Mouse (Mus musculus) lung, postnatal 25 days (tissue): ENCODE measurements around the gene Clec4b2.
"Not testable (repeated sequence)": the region's sequence is repeated elsewhere in the genome, so short reads cannot be mapped to it uniquely, and the experiment has no call there.

Experiments used
- DNase-seq: peaks from one replicate; pipeline ENCODE4 v3.0.0; 2022; ENCODE audit warnings: low spot score

The Clec4b2 gene

GRCm38 (mm10) chr6:123172593-123172992 is at the start of gene Clec4b2:
Gene Clec4b2, plus strand, starts transcription at chr6:123172893.
- DNase-seq: no peak

GRCm38 (mm10) chr6:123123195-123123594 is 49.5 kb upstream of the Clec4b2 start:
- peak; percentile 14 for DNase-seq

- DNase-seq: no peak
Measured at GRCm38 (mm10) chr6:123127173-123127572, 45.5 kb upstream of the Clec4b2 start.

GRCm38 (mm10) chr6:123137766-123138526 is 34.7 kb upstream of the Clec4b2 start:
- DNase-seq: not testable (repeated sequence)

- peak; percentile 5 for DNase-seq
Measured at GRCm38 (mm10) chr6:123170106-123170505, 2.6 kb upstream of the Clec4b2 start.

GRCm38 (mm10) chr6:123171040-123171439 is 1.7 kb upstream of the Clec4b2 start:
- DNase-seq: peak; percentile 13

- DNase-seq: peak; percentile 7
Measured at GRCm38 (mm10) chr6:123175549-123175948, 2.9 kb downstream of the Clec4b2 start.

GRCm38 (mm10) chr6:123184862-123185261 is 12.2 kb downstream of the Clec4b2 start:
- peak; percentile 27 for DNase-seq

GRCm38 (mm10) chr6:123207187-123208076 is 34.7 kb downstream of the Clec4b2 start:
- no peak for DNase-seq

- not testable (repeated sequence) for DNase-seq
Measured at GRCm38 (mm10) chr6:123208077-123208439, 35.4 kb downstream of the Clec4b2 start.

- DNase-seq: no peak
Measured at GRCm38 (mm10) chr6:123211726-123212125, 39.0 kb downstream of the Clec4b2 start.

- DNase-seq: peak; percentile 9
Measured at GRCm38 (mm10) chr6:123227519-123228166, 55.0 kb downstream of the Clec4b2 start.

GRCm38 (mm10) chr6:123229644-123230043 is 57.0 kb downstream of the Clec4b2 start, which contains the start of gene Clec4n:
Gene Clec4n, plus strand, starts transcription at chr6:123229843.
- peak; percentile 28 for DNase-seq

GRCm38 (mm10) chr6:123231149-123231548 is 58.5 kb downstream of the Clec4b2 start:
- DNase-seq: no peak

- DNase-seq: no peak
Measured at GRCm38 (mm10) chr6:123237582-123237981, 64.9 kb downstream of the Clec4b2 start.

GRCm38 (mm10) chr6:123244201-123244600 is 71.5 kb downstream of the Clec4b2 start:
- peak; percentile 8 for DNase-seq

- not testable (repeated sequence) for DNase-seq
Measured at GRCm38 (mm10) chr6:123248862-123249261, 76.2 kb downstream of the Clec4b2 start.

GRCm38 (mm10) chr6:123252735-123253134 is 80.0 kb downstream of the Clec4b2 start:
- peak; percentile 18 for DNase-seq
